Mouse (Mus musculus) small intestine, adult 2 months (tissue): ENCODE data around the gene Xlr3a.
"Not testable (repeated sequence)": the region's sequence is repeated elsewhere in the genome, so short reads cannot be mapped to it uniquely, and the experiment has no call there.

Source experiments
- CTCF ChIP-seq: fragments of 200-500 bp; IDR thresholded peaks from 2 replicates; pipeline ENCODE4 v1.5.1; 2012; ENCODE audit warnings: low read depth, mild to moderate bottlenecking, control low read depth, inconsistent platforms, low read length, moderate library complexity, mixed read lengths; ENCODE audit not compliant: insufficient replicate concordance, insufficient read length; ENCODE audit errors: extremely low read depth
- POLR2A ChIP-seq: fragments of 200-500 bp; IDR thresholded peaks from 2 replicates; pipeline ENCODE4 v1.6.1; 2012; ENCODE audit warnings: low read depth, mild to moderate bottlenecking, control low read depth, inconsistent platforms, low read length, moderate library complexity

DNA sequence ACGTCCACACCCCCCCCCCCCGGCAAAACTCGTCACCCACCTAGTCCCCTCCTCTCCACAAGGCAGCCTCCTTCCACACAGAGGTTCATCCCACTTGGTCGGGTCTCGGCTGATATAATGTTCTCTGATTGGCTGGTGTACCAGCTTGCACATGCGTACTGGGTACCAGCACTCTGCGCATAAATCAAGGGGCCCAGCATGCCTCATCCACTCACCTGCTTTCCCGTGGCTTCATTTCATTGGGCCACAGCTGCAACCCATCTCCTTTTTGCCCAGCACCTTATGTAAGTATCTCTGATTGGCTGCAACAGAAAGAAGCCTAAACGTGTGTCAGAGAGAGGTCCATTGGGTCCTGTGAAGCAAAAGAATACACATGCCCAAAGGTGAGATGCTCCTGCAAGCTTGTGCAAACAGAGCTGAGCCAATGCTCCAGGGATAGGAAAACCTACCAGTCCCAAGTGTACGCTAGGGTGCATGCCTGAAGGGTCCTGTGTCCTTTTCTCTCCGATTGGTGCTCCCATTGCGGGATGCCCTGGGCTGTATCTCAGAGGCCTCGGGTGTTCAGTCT lies at the start of gene Xlr3a:
- not testable (repeated sequence) for TF ChIP-seq POLR2A, CTCF
